Mouse (Mus musculus): ENCODE measurements around the gene Wdr5b.
A peak's percentile ranks its signal among the peaks of the same experiment; 100 is the strongest.
"Not testable (repeated sequence)": the region's sequence is repeated elsewhere in the genome, so short reads cannot be mapped to it uniquely, and the experiment has no call there.

Wdr5b gene

GRCm38 (mm10) chr16:36040640-36041624 is at the start of gene Wdr5b:
Gene Wdr5b, plus strand, starts transcription at chr16:36041190.
- DNase-seq (ENCODE audit: low read depth, low spot score), result peak; percentile 98

GRCm38 (mm10) chr16:35992391-35992790 is 48.6 kb upstream of the Wdr5b start:
- DNase-seq (ENCODE audit: low read depth, low spot score), result no peak

GRCm38 (mm10) chr16:35993316-35993715 is 47.7 kb upstream of the Wdr5b start:
- no peak for DNase-seq (ENCODE audit: low read depth, low spot score)

GRCm38 (mm10) chr16:35998852-35999251 is 42.1 kb upstream of the Wdr5b start:
- not testable (repeated sequence) for DNase-seq (ENCODE audit: low read depth, low spot score)

- no peak for DNase-seq (ENCODE audit: low read depth, low spot score)
Measured at GRCm38 (mm10) chr16:36008396-36008795, 32.6 kb upstream of the Wdr5b start.

- DNase-seq (ENCODE audit: low read depth, low spot score), result no peak
Measured at GRCm38 (mm10) chr16:36016335-36016734, 24.7 kb upstream of the Wdr5b start.

GRCm38 (mm10) chr16:36028120-36028519 is 12.9 kb upstream of the Wdr5b start:
- not testable (repeated sequence) for DNase-seq (ENCODE audit: low read depth, low spot score)

GRCm38 (mm10) chr16:36041625-36042020 is 633 bp downstream of the Wdr5b start:
- DNase-seq (ENCODE audit: low read depth, low spot score), result no peak

GRCm38 (mm10) chr16:36043073-36043472 is 2.1 kb downstream of the Wdr5b start:
- no peak for DNase-seq (ENCODE audit: low read depth, low spot score)

- no peak for DNase-seq (ENCODE audit: low read depth, low spot score)
Measured at GRCm38 (mm10) chr16:36043964-36044363, 3.0 kb downstream of the Wdr5b start.

GRCm38 (mm10) chr16:36047538-36047937 is 6.5 kb downstream of the Wdr5b start:
- DNase-seq (ENCODE audit: low read depth, low spot score), result peak; percentile 33

- no peak for DNase-seq (ENCODE audit: low read depth, low spot score)
Measured at GRCm38 (mm10) chr16:36051491-36051890, 10.5 kb downstream of the Wdr5b start.

- DNase-seq (ENCODE audit: low read depth, low spot score), result no peak
Measured at GRCm38 (mm10) chr16:36053524-36054275, 12.7 kb downstream of the Wdr5b start.

- no peak for DNase-seq (ENCODE audit: low read depth, low spot score)
Measured at GRCm38 (mm10) chr16:36054920-36055319, 13.9 kb downstream of the Wdr5b start.

GRCm38 (mm10) chr16:36056416-36056815 is 15.4 kb downstream of the Wdr5b start:
- no peak for DNase-seq (ENCODE audit: low read depth, low spot score)

GRCm38 (mm10) chr16:36057933-36058475 is 17.0 kb downstream of the Wdr5b start:
- no peak for DNase-seq (ENCODE audit: low read depth, low spot score)

- not testable (repeated sequence) for DNase-seq (ENCODE audit: low read depth, low spot score)
Measured at GRCm38 (mm10) chr16:36062534-36062933, 21.5 kb downstream of the Wdr5b start.

- no peak for DNase-seq (ENCODE audit: low read depth, low spot score)
Measured at GRCm38 (mm10) chr16:36063315-36063714, 22.3 kb downstream of the Wdr5b start.

GRCm38 (mm10) chr16:36064904-36065303 is 23.9 kb downstream of the Wdr5b start:
- no peak for DNase-seq (ENCODE audit: low read depth, low spot score)

GRCm38 (mm10) chr16:36067694-36068093 is 26.7 kb downstream of the Wdr5b start:
- DNase-seq (ENCODE audit: low read depth, low spot score), result no peak

- DNase-seq (ENCODE audit: low read depth, low spot score), result peak; percentile 49
Measured at GRCm38 (mm10) chr16:36068356-36068755, 27.4 kb downstream of the Wdr5b start.

Measured in ES-CJ7 (cell line).